Mouse (Mus musculus) erythroblast, adult 5-6 weeks (primary cell): ENCODE data around the gene Ctsd. TPM values are rescaled to one million over a fixed set of nuclear protein-coding genes. Genes with fewer than 3 reads are reported as not detected.

ENCODE experiments used
- ATAC-seq: replicated peaks from 2 replicates; pipeline ENCODE4 v1.8.0; 2016; ENCODE audit warnings: moderate number of reproducible peaks, mild to moderate bottlenecking, moderate TSS enrichment, inconsistent platforms; ENCODE audit not compliant: poor library complexity, low FRiP score, severe bottlenecking
- total RNA-seq, 2 experiments: library from RNA; stranded (forward) in 1 of 2; stranded (reverse) in 1 of 2; fragments of 150-400 nt in 1 of 2; fragments of 200-764, 138-1000 nt in 1 of 2; gene quantifications; 2 replicates each; pipeline versions ENCODE4 v1.2.3 to v1.2.4; 2015 to 2017; ENCODE audit warnings: low replicate concordance in 2 of 2

Ctsd gene
- total RNA-seq, 2 experiments from 2014 or later, result 138 to 150 TPM

DNA sequence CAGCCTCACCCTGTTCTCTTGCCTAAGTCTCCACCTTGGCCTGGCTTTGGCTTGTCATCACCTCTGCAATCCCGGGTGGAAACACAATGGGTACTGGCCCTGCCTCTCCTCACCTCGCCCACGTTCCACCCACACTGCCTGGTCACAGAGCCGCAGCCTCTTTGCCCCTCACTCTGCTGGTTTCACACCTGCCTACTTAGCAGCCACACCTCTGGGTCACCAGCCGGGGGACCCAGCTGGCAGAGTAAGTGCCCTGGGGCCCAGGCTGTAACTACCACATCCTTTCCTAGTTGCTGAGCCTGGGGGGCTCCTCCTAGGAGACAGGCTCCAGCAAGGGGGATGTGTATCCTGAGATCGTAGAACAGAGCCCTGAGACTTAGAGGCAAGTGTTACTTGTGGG is 8.7 kb downstream of the Ctsd start:
- ATAC-seq, result no peak

DNA sequence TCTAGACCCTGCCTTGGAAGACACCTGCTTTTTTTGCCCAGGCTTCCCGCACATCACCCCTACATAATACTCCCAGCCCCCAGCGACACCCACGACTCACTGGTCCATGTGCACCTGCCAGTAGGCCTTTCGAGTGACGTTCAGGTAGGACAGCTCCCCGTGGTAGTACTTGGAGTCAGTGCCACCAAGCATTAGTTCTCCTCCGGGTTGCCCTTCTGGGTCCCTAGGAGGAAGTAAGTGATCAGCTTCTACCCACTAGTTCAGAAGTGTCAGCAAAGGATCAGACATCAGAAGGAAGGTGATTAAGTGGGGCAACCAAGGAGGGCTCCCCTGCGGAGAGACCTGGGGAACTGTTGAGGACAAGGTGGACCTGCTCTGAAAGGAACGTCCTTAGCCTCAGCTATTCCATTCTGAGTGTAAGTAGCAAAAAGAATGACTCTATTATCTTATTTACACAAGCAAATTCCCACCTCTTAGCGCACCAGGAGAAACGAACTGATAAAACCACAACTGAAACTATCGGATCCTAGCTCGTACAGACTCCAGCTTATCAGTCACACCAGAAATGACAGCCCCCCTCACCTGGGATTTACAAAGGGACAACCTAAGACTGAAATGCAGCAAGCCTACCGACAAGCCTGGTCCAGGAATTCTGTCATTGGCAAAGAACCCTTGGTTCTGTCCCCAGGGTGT is 10.5 kb downstream of the Ctsd start:
- peak; percentile 50 for ATAC-seq

DNA sequence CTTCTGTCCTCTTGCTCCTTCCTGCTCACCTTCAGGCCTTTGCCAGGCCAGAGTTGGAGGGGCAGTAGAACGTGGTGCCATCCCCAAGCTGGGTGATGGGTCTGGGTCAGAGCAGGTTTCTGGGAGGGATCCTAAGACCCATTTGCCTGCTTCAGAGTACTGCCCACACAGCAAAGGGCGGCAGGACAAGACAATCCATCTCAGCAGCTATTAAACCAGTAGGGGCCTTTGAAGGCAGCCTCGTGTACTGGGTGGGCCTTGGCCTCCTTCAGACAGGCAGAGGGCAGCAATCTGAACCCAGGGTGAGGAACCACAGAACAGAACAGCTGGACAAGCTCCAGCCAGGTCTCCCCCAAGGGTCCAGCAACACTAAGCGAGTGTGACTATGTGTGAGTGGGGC is 11.7 kb downstream of the Ctsd start:
- no peak for ATAC-seq

DNA sequence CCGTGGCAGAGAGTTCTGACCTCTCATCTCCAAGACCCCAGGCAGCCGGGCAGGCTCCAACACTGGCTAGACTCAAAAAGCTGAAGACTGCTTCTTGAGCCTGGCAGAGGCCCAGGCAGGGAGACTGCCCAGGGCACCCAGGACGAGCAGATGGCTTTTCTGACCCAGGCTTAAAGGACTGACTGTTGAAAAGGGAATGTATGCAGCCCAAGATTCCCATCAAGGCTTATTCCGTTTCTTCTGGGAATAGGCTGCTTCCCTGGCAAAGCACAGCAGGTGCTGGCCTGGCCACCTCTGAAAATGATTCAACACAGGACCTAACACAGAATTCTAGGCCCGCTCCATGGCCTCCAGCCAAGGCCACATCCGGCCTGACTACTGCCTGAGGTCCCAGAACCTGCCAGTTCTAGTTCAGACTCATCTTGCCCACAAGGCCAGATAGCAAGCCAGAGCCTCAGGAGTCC is 12.5 kb downstream of the Ctsd start:
- ATAC-seq, result no peak

DNA sequence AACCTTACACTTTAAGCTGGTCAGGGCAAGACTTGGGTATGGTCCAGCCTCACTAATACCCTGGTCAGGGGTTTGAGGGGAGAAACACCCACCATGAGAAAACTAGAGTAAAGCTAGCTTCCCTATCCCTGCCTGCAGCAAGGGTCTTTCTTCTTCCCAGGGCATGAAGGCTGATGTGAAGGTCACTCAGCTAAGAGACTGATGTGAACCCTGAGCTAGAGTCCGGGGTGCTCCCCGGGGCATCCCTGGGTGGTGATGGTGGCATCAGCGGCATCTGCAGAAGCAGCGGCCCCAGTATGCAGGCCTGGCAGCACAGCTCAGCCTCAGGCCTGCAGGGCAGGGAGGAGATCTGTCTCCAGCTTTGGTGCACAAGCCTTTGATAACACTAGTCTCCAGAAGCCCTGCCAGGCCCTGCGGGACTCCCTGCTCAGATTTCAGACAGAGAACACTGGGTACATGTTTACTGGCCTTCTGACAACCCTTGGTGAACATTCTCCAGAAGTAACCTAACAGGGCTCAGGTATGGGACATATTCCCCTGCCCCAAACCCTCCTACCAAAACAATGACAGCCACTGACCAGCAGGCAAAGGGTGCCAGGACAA is 13.3 kb downstream of the Ctsd start:
- no peak for ATAC-seq

DNA sequence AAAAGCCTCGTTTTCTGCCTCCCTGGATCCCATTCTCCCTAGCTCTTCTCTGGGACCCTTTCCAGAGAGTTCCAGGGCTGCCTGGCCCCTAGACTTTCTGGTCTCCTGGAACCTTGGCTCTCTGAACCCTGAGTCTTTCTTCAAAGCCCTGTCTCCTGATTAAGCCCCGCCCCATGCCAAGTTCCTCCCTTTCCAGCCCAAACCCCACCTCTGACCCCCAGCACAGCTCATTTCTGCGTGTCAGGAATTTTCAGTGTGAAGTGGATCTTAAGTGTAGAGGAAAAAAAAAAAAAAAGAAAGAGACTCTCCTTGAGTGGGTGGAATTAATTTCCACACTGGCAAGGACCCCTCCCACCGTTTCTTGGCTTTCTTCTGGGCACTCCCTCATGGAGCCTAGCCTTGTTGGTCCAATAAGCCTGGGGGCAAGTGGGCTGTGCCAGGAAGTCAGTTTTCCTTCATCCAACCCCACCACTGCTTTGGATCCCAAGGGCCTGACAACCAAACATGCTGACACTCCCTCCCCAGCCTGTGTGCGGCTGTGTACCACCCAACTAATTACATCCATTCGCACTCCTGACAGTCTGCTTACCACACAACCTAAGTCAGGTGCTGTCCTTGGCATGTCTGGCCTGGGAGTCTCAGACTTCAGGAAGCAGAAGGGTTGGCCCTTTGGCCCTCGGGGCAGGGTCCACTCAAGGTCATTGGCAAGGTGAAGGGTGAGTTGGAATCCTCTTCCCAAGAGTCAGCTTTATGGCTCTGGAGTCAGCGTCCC is 14.0 kb downstream of the Ctsd start, which contains the start of gene Ifitm10:
Gene Ifitm10, minus strand, starts transcription at position 113 of the 772 bp plus-strand sequence.
- no peak for ATAC-seq

DNA sequence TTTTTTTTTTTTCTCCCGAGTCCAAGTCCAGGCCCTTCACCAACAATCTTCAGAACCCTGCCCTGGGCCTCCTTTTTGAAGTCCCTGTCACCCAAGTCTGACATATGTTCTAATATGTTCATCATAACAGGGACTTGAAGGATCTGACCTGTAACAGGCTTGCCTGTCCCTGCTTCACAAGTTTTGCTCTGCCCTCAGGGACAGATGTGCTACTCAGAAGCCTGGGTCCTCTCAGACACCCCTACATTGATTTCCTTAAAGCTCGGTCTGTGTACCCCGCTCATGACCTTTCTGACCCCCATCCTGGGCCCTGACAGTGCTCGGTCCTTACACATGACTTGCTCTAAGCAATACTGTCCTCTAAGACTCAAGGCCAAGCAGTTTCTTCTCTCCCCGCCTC is 14.8 kb downstream of the Ctsd start:
- ATAC-seq, result no peak

DNA sequence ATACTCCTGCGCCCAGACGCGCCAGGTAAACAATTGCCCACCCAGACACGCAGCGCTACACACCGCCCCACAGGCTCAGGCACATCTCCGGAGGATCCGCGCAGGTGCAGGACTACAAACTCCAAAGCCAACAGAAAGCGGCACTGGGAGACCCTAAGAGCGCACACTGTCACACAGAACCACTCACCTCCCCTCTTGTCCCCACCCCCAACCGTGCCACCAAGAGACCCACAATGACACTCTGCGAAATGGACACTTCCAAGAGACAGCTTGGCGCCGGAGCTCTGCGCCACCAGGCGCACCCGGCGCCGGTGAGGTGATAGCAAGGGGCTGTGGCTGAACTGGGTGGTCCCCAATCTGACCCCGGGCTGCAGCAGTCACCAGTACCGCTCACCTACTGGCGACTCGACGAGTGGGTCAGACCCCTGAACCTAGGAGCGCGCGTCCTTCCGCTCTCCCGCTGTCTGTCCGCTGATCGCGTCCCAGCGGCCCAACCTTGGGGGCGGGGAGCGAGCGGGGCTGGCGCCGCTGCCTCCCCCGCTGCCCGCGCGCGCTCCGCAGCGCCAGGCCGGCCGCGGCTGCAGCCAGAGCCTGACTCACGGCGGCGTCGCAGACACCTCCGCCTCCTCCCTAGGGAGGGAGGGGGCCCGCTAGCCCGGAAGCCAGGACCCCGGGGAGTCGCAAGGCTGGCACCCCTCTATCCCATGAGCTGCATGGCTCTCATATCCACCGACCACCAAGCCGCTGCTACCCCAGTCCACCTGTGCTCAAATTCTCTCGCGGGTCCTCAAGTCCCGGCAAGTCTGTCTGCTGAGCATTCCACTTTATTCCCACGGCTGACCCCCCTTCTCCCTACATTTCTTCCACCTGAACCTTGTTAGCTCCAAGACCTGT is 15.8 kb downstream of the Ctsd start:
- no peak for ATAC-seq

DNA sequence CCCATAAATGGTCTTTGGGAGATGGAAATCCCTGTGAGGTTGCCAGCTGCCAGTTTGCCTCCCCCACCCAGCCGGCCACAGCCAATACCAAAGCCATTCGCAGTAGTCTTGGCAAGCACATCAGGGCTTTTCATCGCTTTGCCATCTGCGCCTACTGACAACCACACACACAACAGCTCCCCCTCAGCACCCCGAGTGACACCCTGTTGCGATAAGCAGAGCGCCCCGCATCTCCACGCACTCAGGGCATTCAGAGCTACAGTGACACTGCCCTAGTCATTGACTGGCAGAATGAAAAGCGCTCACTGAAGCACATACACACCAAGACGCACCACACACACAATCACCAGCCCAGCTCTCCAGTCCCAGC is 16.5 kb downstream of the Ctsd start:
- no peak for ATAC-seq

DNA sequence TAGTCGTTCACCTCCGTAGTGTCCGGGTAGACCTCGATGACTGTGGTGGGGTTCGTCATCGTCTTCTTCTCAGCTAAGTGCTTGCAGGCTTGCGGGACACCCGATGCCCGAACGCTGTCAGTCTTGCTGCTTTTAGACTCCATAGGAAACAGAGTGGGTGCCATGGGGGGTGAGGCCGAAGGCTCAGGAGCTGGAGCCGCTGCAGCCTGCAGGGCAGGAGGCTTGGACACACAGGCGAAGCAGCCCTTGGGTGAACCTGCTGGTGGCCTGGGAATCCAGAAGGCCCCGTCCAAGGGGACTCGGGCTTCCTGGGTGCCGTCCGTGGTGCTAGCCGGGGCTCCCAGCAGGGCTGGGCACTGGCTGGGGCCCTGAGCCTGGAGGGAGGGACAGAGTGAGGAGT is 16.9 kb downstream of the Ctsd start:
- ATAC-seq, result no peak

DNA sequence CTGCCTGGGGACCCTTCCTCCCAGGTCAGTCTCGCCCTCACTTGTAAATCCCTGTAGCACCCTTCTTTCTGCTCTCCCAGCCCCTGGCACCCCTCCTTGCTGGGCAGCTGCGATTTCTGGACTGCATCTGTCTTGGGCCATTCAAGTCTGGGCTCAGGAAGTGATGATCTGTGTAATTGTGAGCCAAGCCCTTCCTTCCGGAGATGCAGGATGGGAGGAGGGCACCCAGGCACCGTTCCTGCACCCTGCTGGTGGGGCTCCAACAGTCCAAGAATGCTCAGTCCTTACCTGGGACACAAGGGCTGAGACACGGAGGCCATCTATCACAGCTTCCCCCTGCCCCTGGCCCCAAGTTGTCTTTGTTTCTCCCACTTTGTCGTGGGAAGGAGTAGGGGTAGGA is 18.0 kb downstream of the Ctsd start:
- no peak for ATAC-seq

DNA sequence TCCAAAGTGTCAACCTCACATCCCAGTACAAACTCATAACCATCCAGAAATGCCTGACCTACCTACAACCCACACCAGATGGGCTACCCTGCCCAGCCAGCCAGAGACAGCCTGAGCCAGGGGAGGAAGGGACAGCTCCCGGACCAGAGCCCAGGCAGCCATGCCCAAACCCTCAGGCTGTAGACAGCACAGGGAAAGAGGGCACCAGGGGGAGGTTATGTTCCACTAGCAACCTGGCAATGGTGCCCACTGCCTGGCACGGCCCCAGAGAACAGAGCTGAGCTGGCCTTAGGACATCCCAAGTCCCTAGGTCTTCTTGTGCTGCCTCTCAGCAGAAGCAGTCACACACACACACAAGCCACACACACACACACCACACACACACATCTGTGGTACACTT is 19.0 kb downstream of the Ctsd start:
- no peak for ATAC-seq

DNA sequence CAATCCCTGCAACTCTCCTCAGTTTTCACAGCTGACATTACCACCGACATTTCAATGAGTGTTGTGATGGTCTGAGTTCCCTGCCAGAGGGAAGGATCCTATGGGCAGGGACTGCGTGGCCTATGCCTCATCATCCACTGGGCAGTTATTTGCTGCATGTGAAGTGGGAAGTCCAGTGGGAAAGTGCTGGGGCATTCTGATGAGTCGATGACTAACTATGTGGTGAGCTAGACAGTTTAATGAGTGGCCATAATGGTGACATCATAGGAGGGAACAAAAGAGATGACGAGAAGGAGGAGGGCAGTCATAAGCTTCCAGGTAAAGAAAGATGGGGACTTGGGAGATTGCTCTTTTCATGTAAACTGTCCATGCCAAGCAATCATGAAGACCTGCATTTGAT is 24.7 kb downstream of the Ctsd start:
- ATAC-seq, result no peak

DNA sequence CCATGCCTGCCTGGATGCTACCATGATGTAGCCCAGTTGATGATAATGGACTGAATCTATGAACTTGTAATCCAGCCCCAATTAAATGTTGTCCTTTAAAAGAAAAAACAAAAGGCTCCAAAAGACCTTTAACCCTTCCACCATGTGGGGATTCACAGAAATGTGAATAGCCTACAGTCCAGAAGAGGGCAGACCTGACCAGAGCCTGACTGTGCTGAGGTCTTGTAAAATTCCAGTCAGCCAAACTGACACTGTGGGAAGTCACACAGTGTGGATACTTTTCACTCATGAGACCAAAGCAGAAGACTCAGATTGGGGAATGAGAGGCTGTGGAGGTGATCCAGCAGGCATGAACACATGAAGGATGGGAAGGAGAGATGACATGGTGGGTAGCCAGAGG is 27.1 kb downstream of the Ctsd start:
- no peak for ATAC-seq

DNA sequence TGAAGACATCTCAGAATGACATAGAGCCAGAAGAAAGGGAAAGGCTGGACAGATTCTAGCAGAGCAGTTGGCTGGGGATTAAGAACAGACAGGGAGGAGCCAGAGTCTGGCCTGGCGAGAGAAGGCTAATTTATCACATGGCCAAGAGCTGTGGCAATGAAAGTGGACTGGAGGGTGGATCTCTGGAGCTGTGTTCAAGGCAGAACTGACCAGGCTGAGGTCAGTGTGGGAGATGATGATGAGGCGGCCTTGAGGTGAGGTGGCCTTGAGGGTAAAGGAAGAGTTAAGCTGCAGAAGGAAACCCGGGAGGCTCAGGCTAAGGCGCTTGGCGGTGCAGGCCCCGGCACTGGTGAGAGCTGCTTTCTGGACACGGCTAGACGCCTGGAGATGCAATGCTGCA is 28.7 kb downstream of the Ctsd start:
- ATAC-seq, result no peak

DNA sequence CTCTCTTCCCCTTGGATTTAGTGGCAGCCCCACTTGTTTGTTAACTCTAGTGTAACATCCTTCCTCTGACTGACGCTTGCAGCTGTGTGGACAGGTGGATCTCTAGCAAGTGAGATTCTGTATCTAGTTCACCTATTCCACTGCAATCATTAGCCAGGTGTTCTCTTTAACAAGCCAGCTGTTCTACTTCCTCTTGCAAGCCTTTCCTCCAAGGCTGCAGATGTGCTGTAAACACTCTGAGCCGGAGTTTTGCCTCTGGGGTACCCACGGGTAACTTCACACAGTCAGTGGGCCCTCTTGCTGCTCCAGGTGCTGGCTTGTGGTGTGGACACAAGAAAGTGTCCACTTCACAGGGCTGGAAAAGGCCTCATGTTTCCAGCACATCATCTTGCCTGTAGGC is 30.3 kb downstream of the Ctsd start:
- no peak for ATAC-seq

DNA sequence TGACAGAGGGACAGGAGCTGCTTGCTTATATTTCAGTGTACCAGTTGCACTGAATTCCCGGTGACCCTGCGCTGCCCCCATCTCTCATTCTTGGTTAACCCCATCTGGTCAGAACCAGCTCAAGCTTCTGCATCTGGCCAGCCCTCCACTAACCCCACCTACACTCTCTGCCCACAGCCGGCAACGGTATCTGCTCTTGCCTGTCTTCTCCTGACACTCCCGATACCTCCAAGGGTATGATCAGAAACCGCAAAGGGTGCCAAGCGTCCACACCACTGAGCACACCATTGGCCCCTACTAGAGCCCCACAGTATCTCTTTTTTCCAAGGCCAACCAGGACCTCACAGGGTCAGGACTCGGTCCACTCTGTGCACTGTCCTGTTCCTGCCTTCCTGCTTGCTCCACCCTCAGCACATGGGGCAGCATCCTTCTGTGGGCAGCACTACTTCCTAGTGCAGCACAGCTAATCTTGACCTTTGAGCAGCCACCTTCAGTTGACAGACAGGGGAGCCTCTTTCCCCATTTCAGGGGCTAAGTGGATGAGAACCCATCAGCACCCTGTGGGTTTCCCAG is 33.1 kb downstream of the Ctsd start:
- peak; percentile 64 for ATAC-seq

DNA sequence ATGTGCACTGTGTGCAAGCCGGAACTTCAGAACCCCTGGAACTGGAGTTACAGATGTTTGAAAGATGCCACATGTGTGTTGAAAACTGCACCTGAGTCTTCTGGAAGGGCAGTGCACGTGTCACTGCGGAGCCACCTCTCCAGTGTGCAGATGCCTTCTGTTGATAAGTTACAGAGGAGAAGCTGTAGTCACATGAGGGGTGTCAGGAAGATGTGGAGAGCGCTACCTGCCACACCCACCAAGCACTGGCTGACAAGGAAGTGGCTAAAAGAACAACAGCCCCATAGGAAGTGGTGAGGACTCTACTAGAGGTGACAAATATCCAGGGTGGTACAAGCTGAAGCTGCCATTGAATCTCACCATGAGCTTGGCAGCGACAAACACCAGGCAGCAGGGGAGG is 34.0 kb downstream of the Ctsd start:
- peak; percentile 90 for ATAC-seq

DNA sequence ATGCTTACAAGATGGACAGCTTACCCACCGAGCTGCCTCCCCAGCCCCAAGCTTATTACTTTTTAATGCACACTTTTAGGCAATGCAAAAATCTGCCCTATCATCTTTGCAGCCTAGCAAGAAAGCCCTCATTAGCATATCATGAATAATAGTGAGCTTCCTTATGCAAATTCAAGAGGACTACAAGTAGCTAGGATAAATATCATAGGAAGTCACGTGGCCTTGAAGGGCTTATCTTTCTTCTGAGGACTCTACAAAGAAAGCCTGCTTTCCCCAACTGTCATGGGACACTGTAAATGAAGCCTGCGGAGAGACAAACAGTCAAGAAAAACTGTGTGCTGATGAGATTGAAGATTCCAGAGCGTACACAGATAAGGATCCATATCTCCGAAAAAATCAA is 36.3 kb downstream of the Ctsd start:
- ATAC-seq, result no peak
